Mouse (Mus musculus): ENCODE data around the gene Vmn2r48. TPM values are rescaled to one million over a fixed set of nuclear protein-coding genes. Genes with fewer than 3 reads are reported as not detected.
"Not testable (repeated sequence)": the region's sequence is repeated elsewhere in the genome, so short reads cannot be mapped to it uniquely, and the experiment has no call there.

Vmn2r48 gene
- polyA plus RNA-seq (2014; fragmentation: Nextera tagmentation; extraction: Ambion mirVana) = not detected in 2 replicates

GRCm38 (mm10) chr7:9953485-9953884 lies at the start of gene Vmn2r48:
Vmn2r48 (minus strand) TSS chr7:9953585.
- H3K4me3 ChIP-seq (ENCODE audit: low read depth, low read length); H3K27ac ChIP-seq (ENCODE audit: low read depth, low read length); H3K36me3 ChIP-seq (ENCODE audit: control insufficient read depth, insufficient read depth, low read length); H3K4me2 ChIP-seq (ENCODE audit: low read length); ATAC-seq; H3K9ac ChIP-seq (ENCODE audit: low read length); H3K27me3 ChIP-seq (replicated peaks; ENCODE audit: control insufficient read depth, insufficient read depth, low read length); H3K4me1 ChIP-seq (ENCODE audit: control insufficient read depth, insufficient read depth, low read length); DNase-seq (ENCODE audit: low spot score); H3K9me3 ChIP-seq (replicated peaks; ENCODE audit: control insufficient read depth, low read length): not testable (repeated sequence)
- 78% methylated on average over 2 of the region's 2 CpGs for WGBS

GRCm38 (mm10) chr7:9992157-9992556 lies 38.8 kb upstream of the Vmn2r48 start, which contains the start of gene Vmn2r49:
Vmn2r49 (minus strand) TSS chr7:9992257.
- ATAC-seq; H3K36me3 ChIP-seq (ENCODE audit: control insufficient read depth, insufficient read depth, low read length); H3K4me2 ChIP-seq (ENCODE audit: low read length); H3K27me3 ChIP-seq (replicated peaks; ENCODE audit: control insufficient read depth, insufficient read depth, low read length); H3K27ac ChIP-seq (ENCODE audit: low read depth, low read length); H3K4me3 ChIP-seq (ENCODE audit: low read depth, low read length); H3K9me3 ChIP-seq (replicated peaks; ENCODE audit: control insufficient read depth, low read length); DNase-seq (ENCODE audit: low spot score); H3K4me1 ChIP-seq (ENCODE audit: control insufficient read depth, insufficient read depth, low read length); H3K9ac ChIP-seq (ENCODE audit: low read length): not testable (repeated sequence)
- WGBS = no CpG with 5 or more reads among the region's 2 CpGs

Other genes with a start within 250 kb of the Vmn2r48 start
- gene Vmn2r46, start 183.0 kb downstream of the Vmn2r48 start, polyA plus RNA-seq (2014; fragmentation: Nextera tagmentation; extraction: Ambion mirVana) = not detected in 2 replicates
- not detected in 2 replicates for gene Vmn2r47, start 112.3 kb downstream of the Vmn2r48 start, polyA plus RNA-seq (2014; fragmentation: Nextera tagmentation; extraction: Ambion mirVana)
- gene Vmn2r49, start 38.7 kb upstream of the Vmn2r48 start, polyA plus RNA-seq (2014; fragmentation: Nextera tagmentation; extraction: Ambion mirVana) = not detected in 2 replicates
- gene Vmn2r50, start 99.7 kb upstream of the Vmn2r48 start, polyA plus RNA-seq (2014; fragmentation: Nextera tagmentation; extraction: Ambion mirVana) = not detected in 2 replicates
- not detected in 2 replicates for gene Vmn2r51, start 152.2 kb upstream of the Vmn2r48 start, polyA plus RNA-seq (2014; fragmentation: Nextera tagmentation; extraction: Ambion mirVana)
- not detected in 2 replicates for gene Vmn2r52, start 223.0 kb upstream of the Vmn2r48 start, polyA plus RNA-seq (2014; fragmentation: Nextera tagmentation; extraction: Ambion mirVana)